Mouse (Mus musculus): ENCODE data around the gene Lin54.

DNA sequence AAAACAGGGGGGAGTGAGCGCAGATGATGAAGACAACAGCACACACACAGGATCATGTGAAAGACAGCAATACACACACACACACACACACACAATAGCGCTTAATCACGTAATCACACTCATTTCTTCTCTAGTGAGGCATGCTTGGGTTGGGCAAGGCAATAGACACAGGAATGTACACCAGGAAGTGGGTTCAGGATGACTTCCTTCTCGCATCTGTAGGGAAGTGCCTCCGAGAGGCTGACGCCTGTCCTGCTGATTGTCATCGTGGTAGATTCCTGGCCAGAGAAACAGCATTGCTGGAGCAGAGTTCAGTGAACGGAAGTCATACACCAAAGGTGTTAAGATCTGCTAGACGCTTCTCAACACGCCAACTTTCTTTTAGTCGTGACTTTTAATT is 8.8 kb upstream of the Lin54 start:
- TF ChIP-seq CTCF (IDR thresholded peaks at IDR 0.05; ENCODE audit: low read depth) (no peak), EP300 (optimal IDR thresholded peaks at IDR 0.05) (no peak)
